Mouse (Mus musculus): ENCODE results near the gene Gna13. TPM values are rescaled to one million over a fixed set of nuclear protein-coding genes. Genes with fewer than 3 reads are reported as not detected.

The Gna13 gene
- polyA plus RNA-seq, 1 experiment: 24.1 TPM

DNA sequence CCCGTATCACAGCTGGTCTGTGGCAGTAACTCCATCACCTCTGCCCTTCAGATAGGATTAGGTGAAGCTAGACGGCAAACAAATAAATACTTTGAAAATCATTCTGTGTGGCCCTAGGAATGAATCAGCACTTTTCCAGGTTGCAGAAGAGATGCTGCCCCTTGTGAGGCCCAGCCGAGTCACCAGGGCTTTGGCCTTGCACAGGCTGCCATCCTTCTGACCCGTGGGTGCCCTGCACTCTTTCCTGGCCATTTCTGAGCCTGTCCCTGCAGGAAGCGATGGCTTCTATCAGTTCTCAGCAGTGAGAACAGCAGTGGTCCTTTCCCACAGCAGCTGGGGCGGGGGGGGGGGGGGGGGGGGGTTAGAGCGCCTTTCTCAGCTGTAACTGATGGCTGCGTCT lies 74.3 kb downstream of the Gna13 start:
- Histone ChIP-seq H3K36me3 (ENCODE audit: control insufficient read depth, insufficient read depth) (peaks cover 10% of the 10 kb centered on the region), H3K27me3 (ENCODE audit: control insufficient read depth, insufficient read depth, insufficient read length) (no peaks in the 10 kb centered on the region), H3K4me3 (no peak overlapping the region), H3ac (ENCODE audit: control insufficient read depth, insufficient read length) (no peak overlapping the region), H3K79me2 (ENCODE audit: control insufficient read depth, insufficient read depth) (no peaks in the 10 kb centered on the region), H3K4me2 (ENCODE audit: low read depth) (no peak overlapping the region)
- TF ChIP-seq POLR2A (IDR thresholded peaks at IDR 0.05; ENCODE audit: insufficient read length, low read depth): no peak
- no peak for TF ChIP-seq USF1 (IDR thresholded peaks at IDR 0.05; ENCODE audit: low read depth)
- no peak for TF ChIP-seq SRF (IDR thresholded peaks at IDR 0.05; ENCODE audit: control insufficient read depth, insufficient read length, low read depth)
- no peak for TF ChIP-seq POLR2AphosphoS2 (IDR thresholded peaks at IDR 0.05; ENCODE audit: insufficient read length, low read depth)
- no peak for TF ChIP-seq CEBPB (IDR thresholded peaks at IDR 0.05; ENCODE audit: insufficient read depth, poor library complexity, severe bottlenecking)
- no peak for TF ChIP-seq E2F4 (IDR thresholded peaks at IDR 0.05; ENCODE audit: insufficient read depth)
- TF ChIP-seq TCF3 (IDR thresholded peaks at IDR 0.05; ENCODE audit: insufficient read length, low read depth): no peak
- TF ChIP-seq TCF12 (IDR thresholded peaks at IDR 0.05; ENCODE audit: insufficient read depth, poor library complexity, severe bottlenecking): no peak
- no peak for TF ChIP-seq REST (IDR thresholded peaks at IDR 0.05; ENCODE audit: insufficient read depth, insufficient read length)
- no peak for TF ChIP-seq MYOG (IDR thresholded peaks at IDR 0.05; ENCODE audit: control insufficient read depth in 1 of 3, insufficient read depth in 1 of 3, insufficient read length in 2 of 3, low read depth in 2 of 3)
- TF ChIP-seq MAX (IDR thresholded peaks at IDR 0.05; ENCODE audit: low read depth): no peak
- no peak for TF ChIP-seq MYOD1 (IDR thresholded peaks at IDR 0.05; ENCODE audit: control insufficient read depth in 1 of 3, insufficient read length in 2 of 3, low read depth in 2 of 3)

DNA sequence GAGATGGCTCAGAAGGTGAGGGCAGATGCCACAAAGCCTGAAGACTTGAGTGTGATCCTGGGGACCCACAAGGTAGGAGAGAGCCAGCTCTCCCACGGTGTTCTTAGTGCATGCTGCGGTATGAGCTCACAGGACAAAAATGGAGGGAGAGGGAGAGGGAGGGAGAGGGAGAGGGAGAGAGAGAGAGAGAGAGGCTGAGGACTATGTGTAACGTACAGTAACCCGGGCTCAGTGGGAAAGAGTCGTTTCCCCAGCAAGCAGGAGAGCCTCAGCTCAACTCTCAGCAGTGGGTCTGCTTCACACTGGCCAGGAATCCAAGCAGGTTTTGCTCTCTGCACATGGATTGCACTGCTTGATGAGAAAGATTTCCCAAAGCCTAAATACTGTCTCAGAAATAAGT lies 76.6 kb downstream of the Gna13 start:
- no peaks in the 10 kb centered on the region for H3K79me2 ChIP-seq (ENCODE audit: control insufficient read depth, insufficient read depth)
- H3K4me3 ChIP-seq: no peak overlapping the region
- peaks cover 10% of the 10 kb centered on the region for H3K36me3 ChIP-seq (ENCODE audit: control insufficient read depth, insufficient read depth)
- TF ChIP-seq MAX (IDR thresholded peaks at IDR 0.05; ENCODE audit: low read depth) (no peak), REST (IDR thresholded peaks at IDR 0.05; ENCODE audit: insufficient read depth, insufficient read length) (no peak), SRF (IDR thresholded peaks at IDR 0.05; ENCODE audit: control insufficient read depth, insufficient read length, low read depth) (no peak), TCF3 (IDR thresholded peaks at IDR 0.05; ENCODE audit: insufficient read length, low read depth) (no peak), CEBPB (IDR thresholded peaks at IDR 0.05; ENCODE audit: insufficient read depth, poor library complexity, severe bottlenecking) (no peak)
- peak overlapping the region; percentile 93 for H3K4me2 ChIP-seq (ENCODE audit: low read depth)
- no peaks in the 10 kb centered on the region for H3K27me3 ChIP-seq (ENCODE audit: control insufficient read depth, insufficient read depth, insufficient read length)
- H3ac ChIP-seq (ENCODE audit: control insufficient read depth, insufficient read length): no peak overlapping the region

DNA sequence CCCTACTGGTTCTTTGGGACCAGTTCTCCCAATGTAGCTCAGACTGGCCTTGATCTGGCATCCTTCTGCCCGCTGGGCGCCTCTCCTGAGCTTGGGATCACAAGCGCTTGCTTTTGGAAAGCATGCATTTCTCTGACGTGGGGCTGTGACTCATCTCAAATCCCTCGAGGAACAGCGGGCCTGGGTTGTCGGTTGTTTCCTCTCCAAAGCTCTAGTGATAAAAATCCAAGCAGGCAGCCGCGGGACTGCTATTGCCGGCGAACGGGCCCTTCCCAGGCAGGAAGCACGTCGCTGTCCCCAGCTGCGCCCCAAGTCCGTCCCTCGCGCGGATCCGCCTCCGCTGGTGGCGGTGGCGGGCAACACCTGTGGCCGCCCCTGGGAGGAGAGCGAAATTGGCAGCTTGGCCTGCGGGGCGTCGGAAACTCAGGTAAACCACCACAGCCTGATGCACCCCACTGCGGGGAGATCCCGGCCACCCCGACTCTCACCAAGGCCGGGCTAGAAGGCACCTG lies 77.3 kb downstream of the Gna13 start:
- Histone ChIP-seq H3K4me3 (peak overlapping the region; percentile 20), H3K79me2 (ENCODE audit: control insufficient read depth, insufficient read depth) (no peaks in the 10 kb centered on the region)

DNA sequence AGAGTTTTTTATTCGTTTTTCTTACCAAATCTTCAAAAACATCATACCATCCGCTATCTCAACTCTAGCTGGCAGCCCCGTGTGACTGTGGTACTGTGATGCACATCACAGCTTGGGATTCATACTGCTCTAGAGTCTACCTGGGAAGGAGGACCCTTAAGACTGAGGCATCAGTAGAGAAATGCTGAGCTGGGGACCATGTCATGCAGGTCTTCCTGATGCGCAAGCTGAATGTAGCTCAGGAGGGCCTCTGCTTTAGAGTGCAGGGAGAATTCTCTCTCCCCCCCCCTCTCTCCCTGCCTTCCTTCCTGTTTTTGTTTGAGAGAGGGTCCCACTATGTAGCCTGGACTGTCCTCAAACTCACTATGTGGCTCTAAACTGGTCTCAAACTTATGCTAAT lies 78.0 kb downstream of the Gna13 start:
- H3K79me2 ChIP-seq (ENCODE audit: control insufficient read depth, insufficient read depth): no peaks in the 10 kb centered on the region
- no peak overlapping the region for H3ac ChIP-seq (ENCODE audit: control insufficient read depth, insufficient read length)
- peak overlapping the region; percentile 93 for H3K4me2 ChIP-seq (ENCODE audit: low read depth)
- no peaks in the 10 kb centered on the region for H3K27me3 ChIP-seq (ENCODE audit: control insufficient read depth, insufficient read depth, insufficient read length)
- H3K36me3 ChIP-seq (ENCODE audit: control insufficient read depth, insufficient read depth): peaks cover 1% of the 10 kb centered on the region
- no peak for TF ChIP-seq TCF3 (IDR thresholded peaks at IDR 0.05; ENCODE audit: insufficient read length, low read depth)
- no peak for TF ChIP-seq MAX (IDR thresholded peaks at IDR 0.05; ENCODE audit: low read depth)
- TF ChIP-seq SRF (IDR thresholded peaks at IDR 0.05; ENCODE audit: control insufficient read depth, insufficient read length, low read depth): no peak
- TF ChIP-seq CEBPB (IDR thresholded peaks at IDR 0.05; ENCODE audit: insufficient read depth, poor library complexity, severe bottlenecking): no peak
- no peak for TF ChIP-seq USF1 (IDR thresholded peaks at IDR 0.05; ENCODE audit: low read depth)
- no peak for TF ChIP-seq MYOD1 (IDR thresholded peaks at IDR 0.05; ENCODE audit: control insufficient read depth in 1 of 3, insufficient read length in 2 of 3, low read depth in 2 of 3)
- H3K4me3 ChIP-seq: peak overlapping the region; percentile 20

More for the DNA sequence above, 77.3 kb downstream of the Gna13 start:
- H3ac ChIP-seq (ENCODE audit: control insufficient read depth, insufficient read length): no peak overlapping the region
- peaks cover 9% of the 10 kb centered on the region for H3K36me3 ChIP-seq (ENCODE audit: control insufficient read depth, insufficient read depth)
- no peak for TF ChIP-seq SRF (IDR thresholded peaks at IDR 0.05; ENCODE audit: control insufficient read depth, insufficient read length, low read depth)
- peak in 2 of 3 experiments; percentile 47 to 76 for TF ChIP-seq MYOD1 (IDR thresholded peaks at IDR 0.05; ENCODE audit: control insufficient read depth in 1 of 3, insufficient read length in 2 of 3, low read depth in 2 of 3)
- TF ChIP-seq POLR2AphosphoS2 (IDR thresholded peaks at IDR 0.05; ENCODE audit: insufficient read length, low read depth): peak; percentile 48
- peak; percentile 44 for TF ChIP-seq POLR2A (IDR thresholded peaks at IDR 0.05; ENCODE audit: insufficient read length, low read depth)
- TF ChIP-seq MAX (IDR thresholded peaks at IDR 0.05; ENCODE audit: low read depth): no peak
- no peak for TF ChIP-seq TCF3 (IDR thresholded peaks at IDR 0.05; ENCODE audit: insufficient read length, low read depth)
- no peak for TF ChIP-seq TCF12 (IDR thresholded peaks at IDR 0.05; ENCODE audit: insufficient read depth, poor library complexity, severe bottlenecking)
- no peak for TF ChIP-seq REST (IDR thresholded peaks at IDR 0.05; ENCODE audit: insufficient read depth, insufficient read length)
- TF ChIP-seq CEBPB (IDR thresholded peaks at IDR 0.05; ENCODE audit: insufficient read depth, poor library complexity, severe bottlenecking): no peak
- no peak for TF ChIP-seq E2F4 (IDR thresholded peaks at IDR 0.05; ENCODE audit: insufficient read depth)
- peak in 2 of 3 experiments; percentile 43 to 68 for TF ChIP-seq MYOG (IDR thresholded peaks at IDR 0.05; ENCODE audit: control insufficient read depth in 1 of 3, insufficient read depth in 1 of 3, insufficient read length in 2 of 3, low read depth in 2 of 3)
- H3K4me2 ChIP-seq (ENCODE audit: low read depth): peak overlapping the region; percentile 93
- no peaks in the 10 kb centered on the region for H3K27me3 ChIP-seq (ENCODE audit: control insufficient read depth, insufficient read depth, insufficient read length)

DNA sequence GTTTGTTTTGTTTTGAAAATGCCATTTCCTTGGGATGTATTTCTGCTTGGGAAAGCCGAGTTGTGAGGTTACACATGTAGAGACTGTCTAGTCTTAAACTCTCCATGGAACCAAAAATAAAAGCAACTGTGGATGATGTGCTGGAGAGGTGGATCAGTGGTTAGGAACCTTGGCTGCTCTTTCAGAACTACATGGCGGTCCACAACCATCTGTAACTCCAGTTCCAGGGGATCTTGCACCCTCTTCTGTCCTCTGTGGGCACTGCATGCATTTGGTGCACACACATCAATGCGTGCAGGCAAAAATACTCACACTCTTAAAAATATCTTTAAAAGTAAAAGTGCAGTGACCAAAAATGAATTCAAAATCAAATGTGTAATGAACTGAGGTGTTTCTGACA lies 78.5 kb downstream of the Gna13 start:
- Histone ChIP-seq H3K4me3 (peak overlapping the region; percentile 20), H3K36me3 (ENCODE audit: control insufficient read depth, insufficient read depth) (no peaks in the 10 kb centered on the region), H3K4me2 (ENCODE audit: low read depth) (no peak overlapping the region), H3ac (ENCODE audit: control insufficient read depth, insufficient read length) (no peak overlapping the region), H3K27me3 (ENCODE audit: control insufficient read depth, insufficient read depth, insufficient read length) (no peaks in the 10 kb centered on the region), H3K79me2 (ENCODE audit: control insufficient read depth, insufficient read depth) (no peaks in the 10 kb centered on the region)
- TF ChIP-seq MAX (IDR thresholded peaks at IDR 0.05; ENCODE audit: low read depth) (no peak), MYOG (IDR thresholded peaks at IDR 0.05; ENCODE audit: control insufficient read depth in 1 of 3, insufficient read depth in 1 of 3, insufficient read length in 2 of 3, low read depth in 2 of 3) (no peak), POLR2A (IDR thresholded peaks at IDR 0.05; ENCODE audit: insufficient read length, low read depth) (no peak), USF1 (IDR thresholded peaks at IDR 0.05; ENCODE audit: low read depth) (no peak)
